Mouse (Mus musculus): ENCODE measurements around the gene Atp7b. TPM values are rescaled to one million over a fixed set of nuclear protein-coding genes. Genes with fewer than 3 reads are reported as not detected.

Gene Atp7b
- polyA plus RNA-seq, 1 experiment from 2014 or later, result 0.65 TPM

DNA sequence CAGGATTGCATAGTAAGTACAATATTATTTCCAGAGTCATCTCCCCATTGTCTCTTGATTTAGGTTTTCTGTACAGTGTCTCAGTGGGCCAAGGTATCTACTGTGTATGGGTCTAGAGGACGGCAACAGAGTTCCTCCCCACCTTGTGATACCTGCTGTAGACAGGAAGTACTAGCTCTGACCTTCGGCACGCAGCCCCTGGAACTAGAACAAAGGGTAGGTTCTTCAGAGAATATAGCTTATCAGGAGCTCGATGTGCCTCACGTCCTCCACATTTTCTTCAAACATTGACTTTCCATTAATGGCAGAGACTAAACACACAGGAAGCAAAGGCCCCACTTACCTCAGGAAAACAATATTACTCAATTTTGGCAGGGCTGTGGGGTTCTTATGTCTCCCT lies 40.6 kb downstream of the Atp7b start:
- no peak overlapping the region for H3K4me2 ChIP-seq (replicated peaks)
- no peak for ATAC-seq (ENCODE audit: low FRiP score, low read depth)
- no peak overlapping the region for H3K27ac ChIP-seq
- H3K27me3 ChIP-seq, result no peaks in the 10 kb centered on the region
- no peak overlapping the region for H3K4me3 ChIP-seq
- no peaks in the 10 kb centered on the region for H3K4me1 ChIP-seq
- WGBS, result 84% methylated on average over 5 of the region's 5 CpGs
- H3K9ac ChIP-seq, result no peak overlapping the region
- H3K36me3 ChIP-seq, result no peaks in the 10 kb centered on the region
- H3K9me3 ChIP-seq, result no peaks in the 10 kb centered on the region

DNA sequence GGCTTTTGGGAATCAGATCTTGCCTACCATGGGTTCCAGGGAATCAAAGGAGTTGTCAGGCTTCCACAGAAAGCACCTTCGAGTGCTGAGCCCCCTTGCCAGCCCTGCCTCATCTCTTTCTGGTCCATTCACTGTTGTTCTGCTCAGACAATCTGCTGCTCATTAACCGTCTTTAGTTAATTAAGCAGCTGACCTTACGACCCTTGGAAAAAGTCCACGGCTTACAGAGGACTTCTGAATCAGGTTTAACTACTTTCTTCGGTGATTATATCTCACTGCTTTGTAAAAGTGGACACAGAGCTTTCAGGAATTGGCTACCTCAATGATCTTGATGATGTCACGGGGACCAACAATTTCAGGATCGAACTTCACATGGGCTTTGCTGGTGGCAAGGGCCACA lies 42.4 kb downstream of the Atp7b start:
- Histone ChIP-seq H3K9ac (no peak overlapping the region), H3K4me3 (no peak overlapping the region), H3K27me3 (no peaks in the 10 kb centered on the region), H3K27ac (no peak overlapping the region), H3K4me2 (replicated peaks) (no peak overlapping the region), H3K9me3 (no peaks in the 10 kb centered on the region), H3K36me3 (no peaks in the 10 kb centered on the region), H3K4me1 (no peaks in the 10 kb centered on the region)
- 37% methylated on average over 7 of the region's 7 CpGs for WGBS
- ATAC-seq (ENCODE audit: low FRiP score, low read depth), result no peak

DNA sequence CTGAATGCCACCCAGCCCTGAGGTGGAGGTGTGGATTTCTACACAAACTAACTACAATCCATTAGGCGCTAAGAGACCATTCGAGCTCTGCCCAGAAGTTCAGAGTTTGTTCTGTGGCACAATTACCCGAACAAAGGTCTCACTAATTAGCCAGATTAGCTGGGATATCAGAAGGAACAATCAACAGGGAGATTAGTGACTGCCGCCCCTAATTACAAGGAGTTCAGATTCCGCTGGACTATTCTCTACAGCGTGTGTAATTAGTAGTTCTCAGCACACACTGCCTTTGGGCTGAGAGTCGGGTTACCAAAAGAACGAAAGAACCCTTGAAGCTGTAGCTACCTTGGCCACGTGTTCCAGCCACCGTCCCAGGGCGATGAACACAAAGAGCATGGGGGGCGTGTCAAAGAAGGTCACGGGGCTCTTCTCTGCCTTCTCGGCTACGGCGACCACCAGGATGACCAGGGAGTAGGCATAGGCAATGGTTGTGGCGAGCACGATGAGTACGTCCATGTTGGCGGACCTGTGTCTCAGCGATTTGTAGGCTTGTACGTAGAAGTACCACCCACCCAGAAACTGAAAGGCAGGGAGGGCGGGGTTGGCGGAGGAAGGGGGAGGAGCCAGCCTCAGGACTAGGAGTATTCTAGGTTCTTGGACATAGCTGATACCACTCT lies 46.9 kb downstream of the Atp7b start:
- H3K9me3 ChIP-seq, result no peaks in the 10 kb centered on the region
- H3K36me3 ChIP-seq, result no peaks in the 10 kb centered on the region
- H3K4me3 ChIP-seq, result no peak overlapping the region
- H3K4me1 ChIP-seq, result no peaks in the 10 kb centered on the region
- H3K4me2 ChIP-seq (replicated peaks), result peak overlapping the region; percentile 19; the same call in 1 of the 2 replicates
- no peak overlapping the region for H3K27ac ChIP-seq
- H3K27me3 ChIP-seq, result no peaks in the 10 kb centered on the region
- ATAC-seq (ENCODE audit: low FRiP score, low read depth), result 0 out of 2 replicates have a peak, but pooled peaks have one; percentile 48
- no peak overlapping the region for H3K9ac ChIP-seq
- 69% methylated on average over 24 of the region's 24 CpGs for WGBS

DNA sequence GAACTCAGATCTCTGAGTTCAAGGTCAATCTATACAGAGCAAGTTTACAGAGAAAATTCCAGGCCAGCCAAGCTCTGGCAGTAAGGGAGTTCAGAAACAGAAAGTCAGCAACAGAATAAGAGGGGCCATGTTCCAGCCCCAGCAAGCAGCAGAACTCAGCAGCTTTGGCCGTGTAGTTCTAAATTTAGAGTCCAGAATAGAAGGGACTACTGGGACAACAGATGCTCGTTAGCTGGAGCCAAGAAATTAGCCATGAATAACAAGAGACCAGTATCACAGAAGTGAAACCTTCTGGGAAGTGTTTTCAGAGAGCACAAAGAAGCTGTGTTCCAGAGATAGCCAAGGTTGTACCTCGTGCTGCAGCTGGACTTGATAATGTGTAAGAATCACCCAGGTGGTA lies 50.7 kb downstream of the Atp7b start:
- H3K9ac ChIP-seq, result no peak overlapping the region
- no peaks in the 10 kb centered on the region for H3K36me3 ChIP-seq
- no peaks in the 10 kb centered on the region for H3K9me3 ChIP-seq
- H3K27me3 ChIP-seq, result no peaks in the 10 kb centered on the region
- no peak for ATAC-seq (ENCODE audit: low FRiP score, low read depth)
- H3K4me1 ChIP-seq, result no peaks in the 10 kb centered on the region
- no peak overlapping the region for H3K4me3 ChIP-seq
- 39% methylated on average over 3 of the region's 3 CpGs for WGBS
- no peak overlapping the region for H3K27ac ChIP-seq
- H3K4me2 ChIP-seq (replicated peaks), result no peak overlapping the region

DNA sequence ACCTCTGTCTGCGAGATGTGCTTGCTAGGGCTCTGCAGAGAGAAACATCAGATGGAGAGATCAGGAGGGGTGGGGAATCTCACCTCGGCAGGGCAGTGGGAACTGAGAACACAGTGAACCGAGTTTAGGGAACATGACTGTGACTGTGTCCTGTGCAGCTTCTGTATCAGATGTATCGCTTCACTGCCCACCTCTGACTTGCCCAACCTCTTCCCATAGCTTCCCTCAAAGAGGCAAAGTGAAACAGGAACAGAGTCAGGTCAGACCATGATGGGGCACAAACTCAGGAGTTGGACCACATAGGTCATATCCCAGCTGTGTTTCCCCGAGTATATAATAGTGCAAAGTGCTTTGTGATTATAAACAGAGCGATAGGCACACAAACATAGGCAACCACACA lies 53.7 kb downstream of the Atp7b start:
- Histone ChIP-seq H3K9me3 (no peaks in the 10 kb centered on the region), H3K4me2 (replicated peaks) (no peak overlapping the region), H3K36me3 (no peaks in the 10 kb centered on the region), H3K27me3 (no peaks in the 10 kb centered on the region), H3K4me3 (no peak overlapping the region), H3K9ac (no peak overlapping the region), H3K4me1 (no peaks in the 10 kb centered on the region), H3K27ac (no peak overlapping the region)
- 75% methylated on average over 6 of the region's 6 CpGs for WGBS
- no peak for ATAC-seq (ENCODE audit: low FRiP score, low read depth)

DNA sequence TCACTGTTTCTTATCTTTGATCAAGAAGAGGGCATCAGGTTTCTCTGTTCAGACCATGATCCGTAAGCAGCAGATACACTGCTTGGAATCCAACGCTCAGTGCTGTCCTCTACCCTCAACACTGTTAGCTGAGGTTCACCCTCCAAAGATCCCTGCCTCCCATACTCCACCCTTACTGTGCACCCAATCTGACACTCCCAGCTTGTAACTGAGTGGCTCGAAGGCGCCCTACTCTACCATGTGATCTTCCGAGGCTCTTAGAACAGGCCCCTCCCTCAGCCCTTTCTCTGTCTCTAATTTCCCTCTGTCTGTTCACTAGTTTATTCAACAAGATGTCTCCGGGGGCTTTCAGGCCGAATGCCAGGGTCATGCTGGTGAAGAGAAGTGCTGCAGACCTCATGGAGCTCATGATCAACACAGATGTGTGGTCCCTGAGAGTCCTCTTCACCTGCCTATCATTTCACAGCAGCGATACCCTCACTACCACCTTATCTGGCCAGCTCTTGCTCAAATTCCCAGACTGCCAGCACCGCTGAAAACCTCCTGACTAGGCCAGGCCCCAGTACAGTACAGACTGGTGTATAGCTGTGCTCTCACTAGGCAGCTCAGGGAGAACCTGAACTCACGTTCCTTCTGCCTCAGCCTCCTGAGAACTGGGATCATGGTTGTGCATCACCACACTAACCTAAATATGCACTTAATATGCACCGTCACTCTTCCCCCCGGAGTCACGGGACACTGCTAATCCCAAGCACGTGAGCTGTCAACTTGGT lies 55.2 kb downstream of the Atp7b start:
- ATAC-seq (ENCODE audit: low FRiP score, low read depth), result no peak
- no peaks in the 10 kb centered on the region for H3K27me3 ChIP-seq
- H3K4me3 ChIP-seq, result no peak overlapping the region
- no peak overlapping the region for H3K4me2 ChIP-seq (replicated peaks)
- no peaks in the 10 kb centered on the region for H3K36me3 ChIP-seq
- no peak overlapping the region for H3K9ac ChIP-seq
- H3K4me1 ChIP-seq, result no peaks in the 10 kb centered on the region
- H3K27ac ChIP-seq, result no peak overlapping the region
- no peaks in the 10 kb centered on the region for H3K9me3 ChIP-seq
- WGBS, result 82% methylated on average over 14 of the region's 14 CpGs

DNA sequence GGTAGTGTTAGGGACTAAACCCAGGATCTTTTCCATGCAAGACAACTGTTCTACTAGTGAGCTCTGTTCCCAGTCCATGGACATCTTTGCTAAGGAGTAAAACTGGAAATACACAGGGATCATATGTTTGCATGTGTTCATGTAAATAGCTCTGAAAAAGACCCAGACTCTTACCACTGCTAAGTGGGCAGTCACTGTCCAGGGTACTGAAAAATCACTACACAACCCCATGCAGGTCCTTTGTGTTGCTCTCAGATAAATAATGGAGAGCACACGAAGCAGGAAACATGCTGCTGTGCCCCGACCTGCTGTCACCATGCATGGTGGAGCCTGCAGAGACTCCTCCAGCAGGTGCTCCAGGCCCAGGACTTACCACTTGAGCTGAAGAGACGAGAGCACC lies 64.9 kb downstream of the Atp7b start:
- Histone ChIP-seq H3K27ac (no peak overlapping the region), H3K9ac (no peak overlapping the region), H3K4me3 (no peak overlapping the region), H3K4me1 (no peaks in the 10 kb centered on the region), H3K36me3 (no peaks in the 10 kb centered on the region), H3K4me2 (replicated peaks) (no peak overlapping the region), H3K27me3 (no peaks in the 10 kb centered on the region), H3K9me3 (no peaks in the 10 kb centered on the region)
- WGBS, result 52% methylated on average over 3 of the region's 3 CpGs
- no peak for ATAC-seq (ENCODE audit: low FRiP score, low read depth)

DNA sequence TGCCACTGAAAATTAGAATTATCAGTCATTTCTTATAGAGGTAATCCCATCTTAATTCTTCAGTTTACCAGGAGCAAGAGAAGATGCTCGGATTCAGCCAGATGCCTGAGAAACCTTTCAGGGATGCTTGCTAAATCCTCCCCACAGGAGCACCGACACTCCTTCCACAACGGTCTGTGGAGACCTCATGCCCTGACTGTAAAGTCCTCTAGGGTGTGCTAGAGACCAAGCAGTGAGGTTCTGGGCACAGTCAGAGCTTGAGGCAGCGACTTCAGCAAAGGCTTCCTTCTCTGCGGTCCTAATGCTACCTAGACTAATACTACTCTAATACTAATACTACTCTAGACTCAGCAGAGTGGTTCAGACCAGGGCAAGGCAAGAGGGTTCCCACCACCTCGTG lies 67.9 kb downstream of the Atp7b start:
- Histone ChIP-seq H3K27me3 (no peaks in the 10 kb centered on the region), H3K4me2 (replicated peaks) (no peak overlapping the region), H3K4me3 (no peak overlapping the region), H3K9me3 (no peaks in the 10 kb centered on the region), H3K36me3 (no peaks in the 10 kb centered on the region), H3K9ac (no peak overlapping the region), H3K27ac (no peak overlapping the region), H3K4me1 (no peaks in the 10 kb centered on the region)
- WGBS, result 19% methylated on average over 6 of the region's 6 CpGs
- no peak for ATAC-seq (ENCODE audit: low FRiP score, low read depth)

DNA sequence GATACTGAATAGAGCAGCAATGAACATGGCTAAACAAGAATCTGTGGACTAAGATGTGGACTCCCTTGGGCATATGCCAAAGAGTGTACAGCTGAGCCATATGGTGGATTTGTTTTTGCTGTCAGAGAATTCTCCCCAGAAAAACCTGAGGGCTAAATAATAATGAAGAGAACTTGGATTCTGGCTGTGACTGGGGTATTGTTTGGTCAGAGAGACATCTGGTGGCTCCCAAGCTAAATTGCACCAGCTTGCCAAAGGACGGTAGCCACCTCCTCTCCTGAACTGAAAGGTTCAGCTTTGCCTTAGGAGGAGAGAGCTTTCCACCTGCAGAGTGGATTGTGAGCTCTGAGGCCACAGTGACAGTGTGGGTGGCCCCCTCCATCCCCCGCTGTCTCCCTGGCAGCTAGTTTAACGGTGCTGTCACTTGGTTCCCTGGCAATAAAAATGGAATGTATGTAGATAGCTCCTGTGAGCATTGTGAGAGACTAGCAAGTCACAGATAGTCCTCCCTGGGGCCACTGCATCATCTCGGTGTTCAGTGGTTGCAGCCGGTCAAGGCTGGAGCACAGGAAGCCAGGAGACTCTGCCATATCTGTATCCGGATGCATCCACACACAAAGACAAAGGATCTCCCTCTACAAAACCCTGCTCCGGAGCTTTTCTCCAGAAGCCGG lies 78.3 kb downstream of the Atp7b start:
- H3K36me3 ChIP-seq, result no peaks in the 10 kb centered on the region
- 61% methylated on average over 8 of the region's 8 CpGs for WGBS
- no peak for ATAC-seq (ENCODE audit: low FRiP score, low read depth)

DNA sequence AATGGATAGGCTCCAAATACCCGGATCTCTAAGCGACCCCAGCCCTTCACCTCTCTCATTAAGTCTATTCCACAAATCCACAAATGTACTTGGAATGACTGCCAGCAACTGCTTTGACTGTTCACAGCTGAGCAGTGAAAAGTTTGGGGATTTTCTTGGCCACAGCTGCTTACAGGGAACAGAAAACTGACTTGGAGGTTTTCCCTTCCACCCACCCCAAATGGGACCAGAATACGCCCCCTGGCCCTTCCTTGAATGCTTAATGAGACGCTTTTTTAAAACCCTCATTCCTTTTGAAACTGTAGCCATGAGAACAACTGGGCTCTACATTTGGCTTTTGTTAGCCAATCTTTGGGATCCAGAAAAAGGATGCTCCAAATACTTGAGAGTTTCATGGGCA lies 81.9 kb downstream of the Atp7b start:
- H3K9ac ChIP-seq, result no peak overlapping the region
- no peaks in the 10 kb centered on the region for H3K27me3 ChIP-seq
- H3K4me2 ChIP-seq (replicated peaks), result no peak overlapping the region
- H3K4me1 ChIP-seq, result no peaks in the 10 kb centered on the region
- no peak overlapping the region for H3K27ac ChIP-seq
- no peak for ATAC-seq (ENCODE audit: low FRiP score, low read depth)
- no peak overlapping the region for H3K4me3 ChIP-seq
- H3K36me3 ChIP-seq, result no peaks in the 10 kb centered on the region
- WGBS, result 59% methylated on average over 4 of the region's 4 CpGs
- H3K9me3 ChIP-seq, result no peaks in the 10 kb centered on the region

More for the DNA sequence above, 78.3 kb downstream of the Atp7b start:
- no peak overlapping the region for H3K9ac ChIP-seq
- H3K4me1 ChIP-seq, result no peaks in the 10 kb centered on the region
- H3K27ac ChIP-seq, result no peak overlapping the region
- no peaks in the 10 kb centered on the region for H3K27me3 ChIP-seq
- no peak overlapping the region for H3K4me2 ChIP-seq (replicated peaks)
- H3K9me3 ChIP-seq, result no peaks in the 10 kb centered on the region
- no peak overlapping the region for H3K4me3 ChIP-seq

DNA sequence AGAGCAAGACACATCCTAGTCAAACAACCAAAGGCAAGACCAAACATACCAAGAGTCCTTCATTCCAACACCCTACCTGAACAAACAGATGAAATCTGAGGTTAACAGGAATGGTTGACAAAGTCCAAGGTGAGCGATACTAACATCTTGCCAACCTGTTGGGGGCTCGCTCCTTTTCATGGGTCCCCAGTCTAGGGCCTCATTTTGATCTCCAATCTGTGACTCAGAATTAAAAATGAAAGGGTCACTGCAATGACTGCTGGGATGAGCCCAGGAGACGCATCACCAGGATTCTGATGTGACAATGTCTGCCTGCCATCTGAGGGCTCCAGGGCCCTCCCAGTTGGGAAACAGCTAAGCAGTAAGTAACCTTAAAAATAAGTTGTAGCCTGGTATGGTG lies 90.6 kb downstream of the Atp7b start, which contains the start of gene Ccdc70:
Ccdc70 (plus strand) TSS at position 301 of the 400 bp plus-strand sequence.
- no peaks in the 10 kb centered on the region for H3K4me1 ChIP-seq
- H3K27me3 ChIP-seq, result no peaks in the 10 kb centered on the region
- 89% methylated on average over 3 of the region's 3 CpGs for WGBS
- no peak for ATAC-seq (ENCODE audit: low FRiP score, low read depth)
- H3K9ac ChIP-seq, result no peak within 1 kb of the TSS
- H3K27ac ChIP-seq, result no peak within 1 kb of the TSS
- no peak within 1 kb of the TSS for H3K4me2 ChIP-seq (replicated peaks)
- no peaks in the 10 kb centered on the region for H3K36me3 ChIP-seq
- H3K4me3 ChIP-seq, result no peak within 1 kb of the TSS
- no peaks in the 10 kb centered on the region for H3K9me3 ChIP-seq

DNA sequence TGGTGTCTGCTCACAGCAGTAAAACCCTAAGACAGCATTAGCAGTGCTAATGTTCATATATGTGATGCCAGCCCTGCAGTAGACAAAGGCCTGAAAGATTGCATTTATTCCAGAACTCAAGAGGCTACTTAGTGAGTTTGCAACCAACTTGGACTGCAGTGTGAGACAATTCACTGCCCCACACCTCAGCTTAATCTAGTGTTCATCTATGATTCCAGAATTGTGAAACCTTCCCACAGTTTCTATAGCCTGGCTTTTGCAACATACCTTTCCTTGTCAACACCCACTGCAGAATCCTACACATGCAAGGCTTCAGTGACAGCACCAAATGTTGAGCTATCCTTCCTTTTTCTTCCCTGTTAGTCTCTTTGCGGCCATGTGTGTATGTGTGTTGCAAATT lies 93.5 kb downstream of the Atp7b start:
- no peak overlapping the region for H3K4me2 ChIP-seq (replicated peaks)
- no peaks in the 10 kb centered on the region for H3K9me3 ChIP-seq
- no peaks in the 10 kb centered on the region for H3K27me3 ChIP-seq
- H3K27ac ChIP-seq, result no peak overlapping the region
- 68% methylated on average over 1 of the region's 1 CpGs for WGBS
- no peak for ATAC-seq (ENCODE audit: low FRiP score, low read depth)
- no peaks in the 10 kb centered on the region for H3K36me3 ChIP-seq
- no peak overlapping the region for H3K9ac ChIP-seq
- H3K4me1 ChIP-seq, result no peaks in the 10 kb centered on the region
- no peak overlapping the region for H3K4me3 ChIP-seq
